Mouse (Mus musculus) heart, adult 10 weeks (tissue): Measurements from ENCODE around the gene Gm10491. TPM values are rescaled to one million over a fixed set of nuclear protein-coding genes. Genes with fewer than 3 reads are reported as not detected.

Experiments
- polyA plus RNA-seq: library from polyadenylated mRNA; stranded (reverse); fragments of 350-450 nt; fragmentation: Illumina TruSeq; extraction: RNeasy Lipid Tissue Mini Kit (QIAGEN cat#74804); gene quantifications from one replicate; pipeline ENCODE4 v1.2.3, GENCODE M21; 2014; ENCODE audit warnings: low read depth, low replicate concordance

Gm10491 gene
- not detected for polyA plus RNA-seq

GRCm38 (mm10) chrX:7907735-7908134, at the start of gene Gm10491:
TSS of gene Gm10491 (minus strand) at chrX:7907835.

DNA sequence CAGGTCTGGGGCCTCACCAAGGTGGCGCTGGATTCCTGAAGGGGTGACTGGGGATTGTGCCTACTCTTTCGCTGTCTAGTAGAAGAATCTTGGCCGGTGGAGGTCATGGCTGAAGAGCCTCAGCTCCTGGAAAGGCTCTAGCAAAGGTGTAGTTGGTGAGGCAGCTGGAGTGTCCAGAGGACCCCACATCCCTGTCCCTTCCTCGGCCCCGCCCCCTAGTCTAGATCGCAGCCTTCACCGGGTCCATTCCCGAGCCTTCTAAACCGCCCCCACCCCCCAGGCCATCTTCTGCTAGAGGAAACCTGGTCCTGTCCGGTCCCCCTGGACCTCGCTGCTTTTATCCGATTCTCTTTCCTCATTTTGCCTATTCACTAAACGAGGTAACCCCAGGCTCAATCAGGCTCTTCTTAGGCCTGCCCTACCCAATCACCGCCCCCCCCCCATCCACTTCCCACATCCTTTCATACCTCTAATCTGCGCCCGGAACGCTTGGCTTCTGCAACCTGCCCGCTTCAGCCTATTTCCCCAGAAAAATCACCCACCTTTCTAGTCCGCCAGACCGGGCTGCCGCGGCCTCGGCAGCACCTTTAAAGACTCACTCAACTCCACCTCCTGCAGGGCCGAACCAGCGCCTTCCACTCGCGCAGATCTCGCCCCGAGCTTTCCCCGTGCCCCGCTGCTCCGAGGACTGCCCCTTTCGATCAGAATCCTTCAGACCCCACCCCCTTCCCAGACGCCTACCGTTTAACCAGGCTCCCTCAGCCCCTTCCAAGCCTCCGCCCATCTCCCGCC, 39.7 kb upstream of the Gm10491 start, which contains the start of gene Hdac6:
Gene Hdac6, minus strand, starts transcription at position 782 of the 792 bp plus-strand sequence.

GRCm38 (mm10) chrX:7928270-7928790, 20.7 kb upstream of the Gm10491 start, which contains the start of gene Eras:
TSS of gene Eras (minus strand) at chrX:7928607.

DNA sequence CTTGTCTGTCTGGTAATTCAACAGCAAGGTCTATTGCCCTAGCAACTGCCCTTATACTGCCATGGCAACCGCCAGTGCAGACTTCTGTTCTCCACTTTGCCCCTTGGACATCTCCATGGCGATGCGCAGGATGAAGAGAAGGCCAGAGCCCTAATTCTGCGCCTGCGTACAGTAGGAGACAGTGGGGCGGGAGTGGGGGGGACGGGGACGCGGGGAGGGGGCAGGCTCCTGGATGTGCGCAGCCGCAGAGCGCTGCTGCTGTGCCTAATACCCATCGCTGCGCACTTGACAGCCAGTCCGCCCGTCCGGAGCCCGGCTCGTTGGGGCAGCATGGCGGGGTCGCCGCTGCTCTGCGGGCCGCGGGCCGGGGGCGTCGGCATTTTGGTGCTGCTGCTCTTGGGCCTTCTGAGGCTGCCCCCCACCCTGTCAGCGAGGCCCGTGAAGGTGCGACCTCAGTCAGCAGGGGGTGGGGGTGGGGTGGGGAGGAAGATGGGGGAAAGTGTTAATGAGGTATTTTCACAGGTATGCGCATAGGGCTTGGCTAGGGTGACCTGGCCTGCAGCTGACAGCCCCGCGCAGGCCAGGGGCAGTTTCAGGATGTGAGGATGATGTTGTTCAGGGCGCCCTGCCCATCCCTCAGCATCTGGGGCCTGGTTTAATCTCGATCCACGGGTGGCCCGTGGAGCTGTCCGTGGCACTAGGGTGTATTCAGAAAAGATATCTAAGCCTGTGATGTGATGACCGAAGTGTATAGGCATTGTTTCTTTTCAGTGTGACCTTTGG, 12.2 kb upstream of the Gm10491 start, which contains the start of gene Pcsk1n:
Gene Pcsk1n, plus strand, starts transcription at position 222 of the 783 bp plus-strand sequence.

GRCm38 (mm10) chrX:7909242-7909641, 1.6 kb upstream of the Gm10491 start, which contains the start of gene Gm10490:
TSS of gene Gm10490 (plus strand) at chrX:7909542.

DNA sequence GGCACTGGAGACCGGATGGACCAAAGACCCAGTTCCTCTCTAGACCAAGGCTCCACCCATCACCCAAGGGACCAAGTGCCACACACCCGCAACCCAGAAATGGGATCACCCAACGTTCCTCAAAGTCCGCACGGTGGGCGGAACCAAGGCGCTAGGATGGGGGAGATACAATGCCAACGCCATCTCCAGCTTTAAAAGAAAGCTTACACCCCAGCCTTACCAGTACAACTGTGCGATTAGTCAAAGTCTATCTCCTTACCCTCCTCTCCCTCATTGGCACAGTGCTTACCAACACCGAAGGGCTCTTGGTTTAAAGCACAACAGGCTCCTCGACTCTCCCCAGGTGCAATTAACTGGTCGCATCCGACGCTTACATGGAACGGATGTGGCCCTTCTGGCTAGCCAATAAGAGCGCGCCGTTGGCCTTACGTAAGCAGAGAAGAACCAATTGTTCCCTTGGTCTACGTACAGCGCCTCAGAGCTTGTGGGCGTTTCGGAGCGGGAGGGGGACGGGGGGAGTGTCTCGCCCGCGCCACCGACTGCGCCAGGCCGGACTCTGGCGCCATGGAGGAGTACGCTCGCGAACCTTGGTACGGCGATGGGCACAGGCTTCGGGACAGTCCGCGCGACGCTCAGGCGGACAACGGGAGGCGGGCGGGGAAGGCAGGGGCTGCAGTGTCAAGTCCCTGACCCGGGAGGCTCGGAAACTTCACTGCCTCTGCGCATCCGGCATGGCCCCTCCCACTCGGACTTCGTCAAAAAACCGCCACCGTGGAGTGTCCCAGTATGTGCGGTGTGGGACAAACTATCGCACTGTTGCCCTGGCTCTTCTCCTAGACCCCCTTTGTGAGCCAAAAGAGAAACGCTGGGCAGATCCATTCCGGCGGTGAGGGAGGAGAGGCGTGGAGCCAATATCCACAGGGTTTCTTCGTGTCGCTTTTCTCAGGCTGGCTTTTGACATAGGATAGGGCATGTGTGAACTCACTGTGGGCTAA, 8.5 kb downstream of the Gm10491 start, which contains the start of the genes Pqbp1 and Timm17b:
Gene Pqbp1, minus strand, starts transcription at position 390 of the 995 bp plus-strand sequence.
Gene Timm17b, plus strand, starts transcription at position 478 of the 995 bp plus-strand sequence.

GRCm38 (mm10) chrX:7883841-7884567, 23.6 kb downstream of the Gm10491 start, which contains the start of gene Slc35a2:
TSS of gene Slc35a2 (plus strand) at chrX:7884028.

DNA sequence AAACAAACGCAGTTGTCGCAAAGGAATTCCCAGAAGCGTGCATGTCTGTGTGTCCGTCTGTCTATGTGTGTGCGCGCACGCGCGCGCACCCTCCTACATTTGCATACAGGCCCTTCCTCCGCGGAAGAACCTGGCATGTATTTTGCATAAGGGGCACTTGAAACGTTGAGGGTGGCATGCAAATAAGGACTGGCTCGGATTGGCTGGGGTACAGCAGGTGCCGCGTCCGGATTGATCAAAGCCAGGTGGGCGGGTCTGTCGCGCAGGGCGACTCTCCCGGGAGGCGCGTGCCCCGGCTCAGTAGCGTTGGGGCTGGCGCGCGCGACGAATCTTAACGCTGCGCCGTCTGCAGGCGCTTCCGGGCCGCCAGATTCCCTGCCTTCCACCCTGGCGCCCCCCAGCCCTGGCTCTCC, 29.6 kb downstream of the Gm10491 start, which contains the start of gene Pim2:
Gene Pim2, plus strand, starts transcription at position 256 of the 413 bp plus-strand sequence.

Other genes starting within 250 kb of the Gm10491 start
- gene Plp2, start 236.4 kb downstream of the Gm10491 start, polyA plus RNA-seq = 66.5 TPM
- 32.0 TPM for gene Magix, start 226.6 kb downstream of the Gm10491 start, polyA plus RNA-seq
- gene Gpkow, start 210.7 kb downstream of the Gm10491 start, polyA plus RNA-seq = 24.2 TPM
- gene Wdr45, start 193.5 kb downstream of the Gm10491 start, polyA plus RNA-seq = 54.2 TPM
- not detected for gene Gm45208, start 185.6 kb downstream of the Gm10491 start, polyA plus RNA-seq
- gene Praf2, start 179.4 kb downstream of the Gm10491 start, polyA plus RNA-seq = 8.6 TPM
- 0.60 TPM for gene Ccdc120, start 156.9 kb downstream of the Gm10491 start, polyA plus RNA-seq
- gene Tfe3, start 145.3 kb downstream of the Gm10491 start, polyA plus RNA-seq = 13.1 TPM
- 40.7 TPM for gene Gripap1, start 118.1 kb downstream of the Gm10491 start, polyA plus RNA-seq
- gene Kcnd1, start 85.5 kb downstream of the Gm10491 start, polyA plus RNA-seq = 0.71 TPM
- gene Otud5, start 66.5 kb downstream of the Gm10491 start, polyA plus RNA-seq = 30.2 TPM
- 3.6 TPM for gene Pim2, start 29.6 kb downstream of the Gm10491 start, polyA plus RNA-seq
- 21.7 TPM for gene Slc35a2, start 23.8 kb downstream of the Gm10491 start, polyA plus RNA-seq
- gene Pqbp1, start 8.6 kb downstream of the Gm10491 start, polyA plus RNA-seq = 41.7 TPM
- 22.8 TPM for gene Timm17b, start 8.5 kb downstream of the Gm10491 start, polyA plus RNA-seq
- gene Gm10490, start 1.7 kb upstream of the Gm10491 start, polyA plus RNA-seq = not detected
- gene Pcsk1n, start 12.0 kb upstream of the Gm10491 start, polyA plus RNA-seq = not detected
- not detected for gene Eras, start 20.8 kb upstream of the Gm10491 start, polyA plus RNA-seq
- 12.4 TPM for gene Hdac6, start 40.1 kb upstream of the Gm10491 start, polyA plus RNA-seq
- gene Gata1, start 70.2 kb upstream of the Gm10491 start, polyA plus RNA-seq = not detected
- gene Glod5, start 110.7 kb upstream of the Gm10491 start, polyA plus RNA-seq = not detected
- gene Suv39h1, start 166.9 kb upstream of the Gm10491 start, polyA plus RNA-seq = 4.6 TPM
- 1.2 TPM for gene Was, start 182.7 kb upstream of the Gm10491 start, polyA plus RNA-seq
- gene Wdr13, start 225.1 kb upstream of the Gm10491 start, polyA plus RNA-seq = 40.6 TPM
- gene Rbm3, start 238.0 kb upstream of the Gm10491 start, polyA plus RNA-seq = 112 TPM